Mouse (Mus musculus): ENCODE measurements around the gene Cacna1a. TPM values are rescaled to one million over a fixed set of nuclear protein-coding genes. Genes with fewer than 3 reads are reported as not detected.

Gene Cacna1a
- polyA plus RNA-seq, 1 experiment: 10.5 TPM

- WGBS: 92% methylated on average over 5 of the region's 5 CpGs
- no peak overlapping the region for H3K27ac ChIP-seq (ENCODE audit: control insufficient read depth, insufficient read depth, low read length)
Observed at GRCm38 (mm10) chr8:84391611-84392010, 3.4 kb downstream of the Cacna1a start.

DNA sequence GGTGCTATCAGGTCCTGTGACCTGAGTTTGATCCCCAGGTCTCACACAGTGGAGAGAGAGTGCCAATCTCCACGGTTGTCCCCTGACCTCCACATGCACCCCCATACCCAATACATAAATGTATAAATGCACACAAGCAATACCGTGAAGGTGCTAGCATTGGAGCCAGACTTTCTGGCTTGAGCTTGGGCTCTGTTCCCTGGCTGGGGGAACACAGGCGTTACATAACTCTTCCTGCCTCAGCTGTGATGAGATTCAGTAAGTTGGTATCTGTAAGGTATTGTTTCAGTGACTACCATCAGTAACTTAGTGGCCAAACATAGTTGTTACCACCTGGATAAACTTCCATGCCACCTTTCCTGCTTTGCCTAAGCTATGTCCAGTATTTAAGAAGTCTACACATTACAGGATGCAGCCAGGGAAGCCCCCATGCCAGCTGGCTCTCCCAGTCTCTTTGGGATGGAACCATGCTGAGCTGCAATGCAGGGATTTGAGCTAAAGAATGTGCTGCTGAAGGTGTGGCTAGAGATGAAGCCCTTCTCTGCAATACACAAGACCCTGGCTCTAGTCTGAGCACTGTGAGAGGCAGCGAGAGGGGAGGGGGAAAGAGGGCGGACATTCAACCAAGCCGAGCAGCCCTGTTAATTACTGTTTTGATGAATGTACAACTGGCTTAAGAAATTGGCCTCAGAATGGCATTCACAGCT lies 7.7 kb downstream of the Cacna1a start:
- Histone ChIP-seq H3K36me3 (ENCODE audit: control insufficient read depth, insufficient read depth, low read length) (no peaks in the 10 kb centered on the region), H3K27ac (ENCODE audit: control insufficient read depth, insufficient read depth, low read length) (no peak overlapping the region), H3K4me3 (ENCODE audit: control insufficient read depth, insufficient read depth, low read length) (no peak overlapping the region), H3K4me1 (replicated peaks; ENCODE audit: control insufficient read depth, insufficient read depth, low read length) (no peaks in the 10 kb centered on the region), H3K27me3 (ENCODE audit: control insufficient read depth, insufficient read depth, low read length) (no peaks in the 10 kb centered on the region)
- WGBS: 75% methylated on average over 6 of the region's 6 CpGs
- no peak for TF ChIP-seq CTCF (IDR thresholded peaks at IDR 0.05; ENCODE audit: borderline replicate concordance, control insufficient read depth, extremely low read depth, insufficient read depth, low read length, poor library complexity)
- no peak for TF ChIP-seq POLR2A (IDR thresholded peaks at IDR 0.05; ENCODE audit: control insufficient read depth, extremely low read depth, insufficient read depth, low read length, poor library complexity)
- no peak for DNase-seq

More at GRCm38 (mm10) chr8:84391611-84392010, 3.4 kb downstream of the Cacna1a start:
- no peaks in the 10 kb centered on the region for H3K27me3 ChIP-seq (ENCODE audit: control insufficient read depth, insufficient read depth, low read length)
- DNase-seq: no peak
- TF ChIP-seq CTCF (IDR thresholded peaks at IDR 0.05; ENCODE audit: borderline replicate concordance, control insufficient read depth, extremely low read depth, insufficient read depth, low read length, poor library complexity) (no peak), POLR2A (IDR thresholded peaks at IDR 0.05; ENCODE audit: control insufficient read depth, extremely low read depth, insufficient read depth, low read length, poor library complexity) (no peak)
- H3K4me3 ChIP-seq (ENCODE audit: control insufficient read depth, insufficient read depth, low read length): no peak overlapping the region
- no peaks in the 10 kb centered on the region for H3K36me3 ChIP-seq (ENCODE audit: control insufficient read depth, insufficient read depth, low read length)
- H3K4me1 ChIP-seq (replicated peaks; ENCODE audit: control insufficient read depth, insufficient read depth, low read length): no peaks in the 10 kb centered on the region

GRCm38 (mm10) chr8:84413886-84414851 lies 25.9 kb downstream of the Cacna1a start:
- Histone ChIP-seq H3K36me3 (ENCODE audit: control insufficient read depth, insufficient read depth, low read length) (no peaks in the 10 kb centered on the region), H3K27ac (ENCODE audit: control insufficient read depth, insufficient read depth, low read length) (no peak overlapping the region), H3K27me3 (ENCODE audit: control insufficient read depth, insufficient read depth, low read length) (peaks cover 8% of the 10 kb centered on the region; the same call in 1 of the 2 replicates), H3K4me1 (replicated peaks; ENCODE audit: control insufficient read depth, insufficient read depth, low read length) (no peaks in the 10 kb centered on the region), H3K4me3 (ENCODE audit: control insufficient read depth, insufficient read depth, low read length) (no peak overlapping the region)
- no peak for DNase-seq
- 4% methylated on average over 68 of the region's 72 CpGs for WGBS
- TF ChIP-seq POLR2A (IDR thresholded peaks at IDR 0.05; ENCODE audit: control insufficient read depth, extremely low read depth, insufficient read depth, low read length, poor library complexity) (no peak), CTCF (IDR thresholded peaks at IDR 0.05; ENCODE audit: borderline replicate concordance, control insufficient read depth, extremely low read depth, insufficient read depth, low read length, poor library complexity) (no peak)

DNA sequence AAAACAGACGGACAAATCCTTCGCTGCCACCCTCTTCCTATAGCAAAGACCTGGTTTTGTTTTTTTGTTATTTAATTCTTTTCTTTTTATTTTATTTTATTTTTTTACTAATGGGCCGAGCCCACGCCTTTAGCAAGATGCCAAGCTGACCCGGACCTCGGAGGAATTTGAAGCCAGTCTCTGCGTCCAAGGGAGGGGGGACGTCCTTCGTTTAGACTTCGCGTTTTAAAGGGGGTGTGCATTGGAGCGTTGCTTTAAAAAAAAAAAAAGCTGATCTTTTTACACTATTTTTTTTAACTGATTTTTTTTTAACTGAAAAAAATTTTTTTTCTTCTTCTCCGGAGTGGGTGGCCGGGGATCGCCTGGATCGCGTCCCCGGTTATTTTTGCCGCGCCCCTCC lies 26.7 kb downstream of the Cacna1a start:
- Histone ChIP-seq H3K27ac (ENCODE audit: control insufficient read depth, insufficient read depth, low read length) (no peak overlapping the region), H3K27me3 (ENCODE audit: control insufficient read depth, insufficient read depth, low read length) (peaks cover 8% of the 10 kb centered on the region; the same call in 1 of the 2 replicates), H3K4me3 (ENCODE audit: control insufficient read depth, insufficient read depth, low read length) (no peak overlapping the region), H3K36me3 (ENCODE audit: control insufficient read depth, insufficient read depth, low read length) (no peaks in the 10 kb centered on the region), H3K4me1 (replicated peaks; ENCODE audit: control insufficient read depth, insufficient read depth, low read length) (no peaks in the 10 kb centered on the region)
- no peak for DNase-seq
- WGBS: 3% methylated on average over 19 of the region's 20 CpGs
- TF ChIP-seq POLR2A (IDR thresholded peaks at IDR 0.05; ENCODE audit: control insufficient read depth, extremely low read depth, insufficient read depth, low read length, poor library complexity) (no peak), CTCF (IDR thresholded peaks at IDR 0.05; ENCODE audit: borderline replicate concordance, control insufficient read depth, extremely low read depth, insufficient read depth, low read length, poor library complexity) (no peak)

GRCm38 (mm10) chr8:84415378-84415898 lies 27.2 kb downstream of the Cacna1a start:
- Histone ChIP-seq H3K4me1 (replicated peaks; ENCODE audit: control insufficient read depth, insufficient read depth, low read length) (no peaks in the 10 kb centered on the region), H3K36me3 (ENCODE audit: control insufficient read depth, insufficient read depth, low read length) (no peaks in the 10 kb centered on the region), H3K4me3 (ENCODE audit: control insufficient read depth, insufficient read depth, low read length) (no peak overlapping the region), H3K27me3 (ENCODE audit: control insufficient read depth, insufficient read depth, low read length) (peaks cover 8% of the 10 kb centered on the region; the same call in 1 of the 2 replicates), H3K27ac (ENCODE audit: control insufficient read depth, insufficient read depth, low read length) (no peak overlapping the region)
- WGBS: 2% methylated on average over 63 of the region's 64 CpGs
- DNase-seq: no peak
- TF ChIP-seq POLR2A (IDR thresholded peaks at IDR 0.05; ENCODE audit: control insufficient read depth, extremely low read depth, insufficient read depth, low read length, poor library complexity): no peak
- TF ChIP-seq CTCF (IDR thresholded peaks at IDR 0.05; ENCODE audit: borderline replicate concordance, control insufficient read depth, extremely low read depth, insufficient read depth, low read length, poor library complexity): no peak

DNA sequence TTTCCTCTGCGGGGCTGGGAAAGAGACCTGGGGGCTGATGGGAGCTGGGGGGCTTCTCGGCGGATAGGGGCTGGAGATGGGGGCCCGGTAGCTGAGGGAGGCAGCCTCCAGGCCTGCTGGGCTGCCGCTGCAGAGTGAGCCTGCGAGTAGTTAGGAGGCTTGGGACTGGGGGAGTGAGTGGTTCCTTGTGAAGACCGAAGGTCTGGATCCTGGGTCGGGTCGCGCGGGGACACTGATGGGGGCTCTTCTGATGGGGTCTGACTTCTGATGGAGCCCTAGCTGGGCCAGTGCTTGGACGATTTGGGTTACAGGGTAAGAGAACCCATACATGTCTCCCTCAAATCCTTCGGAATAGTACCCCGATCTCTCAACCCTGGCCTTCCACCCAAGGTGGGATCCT lies 27.8 kb downstream of the Cacna1a start:
- H3K27ac ChIP-seq (ENCODE audit: control insufficient read depth, insufficient read depth, low read length): no peak overlapping the region
- H3K36me3 ChIP-seq (ENCODE audit: control insufficient read depth, insufficient read depth, low read length): no peaks in the 10 kb centered on the region
- H3K27me3 ChIP-seq (ENCODE audit: control insufficient read depth, insufficient read depth, low read length): peaks cover 8% of the 10 kb centered on the region; the same call in 1 of the 2 replicates
- H3K4me3 ChIP-seq (ENCODE audit: control insufficient read depth, insufficient read depth, low read length): no peak overlapping the region
- DNase-seq: no peak
- no peaks in the 10 kb centered on the region for H3K4me1 ChIP-seq (replicated peaks; ENCODE audit: control insufficient read depth, insufficient read depth, low read length)
- TF ChIP-seq POLR2A (IDR thresholded peaks at IDR 0.05; ENCODE audit: control insufficient read depth, extremely low read depth, insufficient read depth, low read length, poor library complexity): no peak
- TF ChIP-seq CTCF (IDR thresholded peaks at IDR 0.05; ENCODE audit: borderline replicate concordance, control insufficient read depth, extremely low read depth, insufficient read depth, low read length, poor library complexity): no peak
- 32% methylated on average over 14 of the region's 14 CpGs for WGBS
